Mouse (Mus musculus) cerebellum, adult 2 months (tissue): ENCODE results near the gene Prpf3.

Experiments used
- CTCF ChIP-seq: fragments of 200-500 bp; IDR thresholded peaks from 2 replicates; pipeline ENCODE4 v1.5.1; 2011; ENCODE audit warnings: low read depth, mild to moderate bottlenecking, control low read depth, low read length, moderate library complexity, borderline replicate concordance; ENCODE audit not compliant: insufficient read depth
- POLR2A ChIP-seq: fragments of 200-500 bp; IDR thresholded peaks from 2 replicates; pipeline ENCODE4 v1.6.1; 2011; ENCODE audit warnings: low read length, control low read depth, borderline replicate concordance; ENCODE audit not compliant: insufficient read depth

- no peak for TF ChIP-seq CTCF
- no peak for TF ChIP-seq POLR2A
These were observed 62.0 kb downstream of the Prpf3 start for GRCm38 (mm10) chr3:95793662-95794061.
